Comparison of ENCODE assay signal across 8 mouse cellular contexts in genomic region chr2:129129412-129129929, GRCm38 (mm10). TPM values are rescaled to one million over a fixed set of nuclear protein-coding genes. Genes with fewer than 3 reads are reported as not detected.
A peak's percentile ranks its signal among the peaks of the same experiment; 100 is the strongest.
DNase-seq lines count a peak whose midpoint lies in the region; ATAC-seq and TF ChIP-seq lines count a peak whose summit lies in the region.

Gene Chchd5 (plus strand): TSS chr2:129129700.

- peak; percentile 74; the same call in 1 of the 2 replicates for TF ChIP-seq POLR2A in bone marrow, adult 2 months (IDR thresholded peaks at IDR 0.05; ENCODE audit: borderline replicate concordance, control insufficient read depth, low read depth, low read length)
- peak; percentile 15; the same call in 1 of the 2 replicates for TF ChIP-seq POLR2A in limb, embryonic 14.5 days (IDR thresholded peaks at IDR 0.05; ENCODE audit: borderline replicate concordance, extremely low read depth, insufficient read depth, insufficient read length)

- H3K36me3 ChIP-seq in embryonic facial prominence, embryonic 15.5 days = peaks cover 47% of the 10 kb centered on the region
- H3K36me3 ChIP-seq in limb, embryonic 14.5 days (ENCODE audit: control insufficient read depth, insufficient read depth, low read length) = peaks cover 53% of the 10 kb centered on the region
- peaks cover 29% of the 10 kb centered on the region for H3K36me3 ChIP-seq in midbrain, postnatal 0 days (ENCODE audit: insufficient read depth, low read length)

- H3K9me3 ChIP-seq in embryonic facial prominence, embryonic 15.5 days (replicated peaks) = 0 out of 2 replicates have a peak, but pooled peaks cover 6% of the 10 kb centered on the region
- 0 out of 2 replicates have a peak, but pooled peaks cover 8% of the 10 kb centered on the region for H3K9me3 ChIP-seq in limb, embryonic 14.5 days (ENCODE audit: control insufficient read depth, low read length)
- H3K9me3 ChIP-seq in midbrain, postnatal 0 days (ENCODE audit: low read length) = peaks cover 5% of the 10 kb centered on the region; the same call in 1 of the 2 replicates

- WGBS in bone marrow, adult 2 months = under 1% methylated on average over 35 of the region's 35 CpGs
- 0% methylated on average over 35 of the region's 35 CpGs for WGBS in embryonic facial prominence, embryonic 15.5 days
- 0% methylated on average over 35 of the region's 35 CpGs for WGBS in limb, embryonic 14.5 days
- 1% methylated on average over 35 of the region's 35 CpGs for WGBS in midbrain, postnatal 0 days

- peak within 1 kb of the TSS; percentile 77 for H3K9ac ChIP-seq in embryonic facial prominence, embryonic 15.5 days
- peak within 1 kb of the TSS; percentile 81 for H3K9ac ChIP-seq in limb, embryonic 14.5 days (ENCODE audit: low read depth, low read length, severe bottlenecking)
- H3K9ac ChIP-seq in midbrain, postnatal 0 days (replicated peaks; ENCODE audit: low read length, poor library complexity, severe bottlenecking) = peak within 1 kb of the TSS; percentile 76

- peak; percentile 100 for ATAC-seq in embryonic facial prominence, embryonic 15.5 days (ENCODE audit: insufficient number of reproducible peaks, low FRiP score, low TSS enrichment, low read depth)
- peak; percentile 100 for ATAC-seq in limb, embryonic 14.5 days (ENCODE audit: low FRiP score, low read depth)
- ATAC-seq in midbrain, postnatal 0 days (ENCODE audit: low FRiP score) = peak; percentile 100

- peak within 1 kb of the TSS; percentile 86 for H3K27ac ChIP-seq in bone marrow, adult 2 months (ENCODE audit: control insufficient read depth, insufficient read depth, low read depth, low read length, poor library complexity)
- H3K27ac ChIP-seq in embryonic facial prominence, embryonic 15.5 days (replicated peaks) = peak within 1 kb of the TSS; percentile 96
- peak within 1 kb of the TSS; percentile 86 for H3K27ac ChIP-seq in limb, embryonic 14.5 days (replicated peaks; ENCODE audit: low read depth, low read length)
- peak within 1 kb of the TSS; percentile 79 for H3K27ac ChIP-seq in midbrain, postnatal 0 days (ENCODE audit: low read depth, low read length)

- no peak for TF ChIP-seq CTCF in bone marrow, adult 2 months (IDR thresholded peaks at IDR 0.05; ENCODE audit: control insufficient read depth, insufficient read depth, low read length)
- no peak for TF ChIP-seq CTCF in midbrain, postnatal 0 days (IDR thresholded peaks at IDR 0.05)

- peaks cover 6% of the 10 kb centered on the region; the same call in 1 of the 2 replicates for H3K4me1 ChIP-seq in bone marrow, adult 2 months (ENCODE audit: control insufficient read depth, insufficient read depth, low read length)
- H3K4me1 ChIP-seq in embryonic facial prominence, embryonic 15.5 days = peaks cover 16% of the 10 kb centered on the region
- peaks cover 7% of the 10 kb centered on the region for H3K4me1 ChIP-seq in limb, embryonic 14.5 days (ENCODE audit: control insufficient read depth, insufficient read depth, low read length)
- H3K4me1 ChIP-seq in midbrain, postnatal 0 days (ENCODE audit: insufficient read depth, low read length) = peaks cover 8% of the 10 kb centered on the region; the same call in 1 of the 2 replicates

- peak within 1 kb of the TSS; percentile 76 for H3K4me3 ChIP-seq in bone marrow, adult 2 months (replicated peaks; ENCODE audit: control insufficient read depth, low read depth, low read length)
- peak within 1 kb of the TSS; percentile 76 for H3K4me3 ChIP-seq in embryonic facial prominence, embryonic 15.5 days (replicated peaks)
- peak within 1 kb of the TSS; percentile 72 for H3K4me3 ChIP-seq in limb, embryonic 14.5 days (replicated peaks; ENCODE audit: low read length)
- H3K4me3 ChIP-seq in midbrain, postnatal 0 days (ENCODE audit: low read depth, low read length) = peak within 1 kb of the TSS; percentile 49

- H3K4me2 ChIP-seq in embryonic facial prominence, embryonic 15.5 days (replicated peaks) = peak within 1 kb of the TSS; percentile 79
- H3K4me2 ChIP-seq in limb, embryonic 14.5 days (replicated peaks; ENCODE audit: low read depth, low read length, severe bottlenecking) = peak within 1 kb of the TSS; percentile 88
- H3K4me2 ChIP-seq in midbrain, postnatal 0 days (ENCODE audit: low read depth, low read length, poor library complexity, severe bottlenecking) = peak within 1 kb of the TSS; percentile 82

- H3K27me3 ChIP-seq in embryonic facial prominence, embryonic 15.5 days = no peaks in the 10 kb centered on the region
- no peaks in the 10 kb centered on the region for H3K27me3 ChIP-seq in limb, embryonic 14.5 days (ENCODE audit: control insufficient read depth, insufficient read depth, low read length)
- no peaks in the 10 kb centered on the region for H3K27me3 ChIP-seq in midbrain, postnatal 0 days (ENCODE audit: insufficient read depth, low read length)

- DNase-seq in 416B (ENCODE audit: low read depth) = peak; percentile 99
- peak; percentile 95 for DNase-seq in heart, adult 8-10 months (ENCODE audit: low spot score)
- DNase-seq in kidney, adult 9 months = peak; percentile 98
- peak; percentile 99 for DNase-seq in limb, embryonic 14.5 days (ENCODE audit: low spot score)
- DNase-seq in midbrain, postnatal 0 days (ENCODE audit: low spot score) = peak; percentile 99
- peak; percentile 62 to 72 for DNase-seq in spleen, postnatal 14 days (ENCODE audit: low spot score in 2 of 2)

RNA-seq across cellular contexts. Expression of gene Chchd5, which starts in this region (rescaled TPM):
- 11.7 and 19.9 TPM in 2 replicates for polyA plus RNA-seq in bone marrow, adult 2 months (2011; ENCODE audit: insufficient read depth, insufficient read length, low replicate concordance, missing spikeins)
- polyA plus RNA-seq in embryonic facial prominence, embryonic 15.5 days (2015; fragmentation: Nextera tagmentation; extraction: Ambion mirVana) = 25.2 and 26.8 TPM in 2 replicates
- total RNA-seq in heart, adult 8-10 months (2022) = 10 to 100 TPM; 10.4 to 15.9 (median 11.9) TPM
- polyA plus RNA-seq in limb, embryonic 14.5 days (2012; rRNA removed) = 32.7 and 33.3 TPM in 2 replicates
- polyA plus RNA-seq in limb, embryonic 14.5 days (2014; fragmentation: Nextera tagmentation; extraction: Ambion mirVana) = 32.3 and 34.8 TPM in 2 replicates
- total RNA-seq in midbrain, postnatal 0 days (2014; rRNA removed) = 12.2 and 23.6 TPM in 2 replicates
- 14.1 and 14.5 TPM in 2 replicates for polyA plus RNA-seq in midbrain, postnatal 0 days (2015; fragmentation: Nextera tagmentation; extraction: Ambion mirVana)

Comparison
In these comparisons a context has a peak if more than half of its experiments do, and no peak if none do; other contexts are left out.
1. Peak in every context shown above with its lines: DNase-seq, ATAC-seq, H3K4me3 ChIP-seq and H3K27ac ChIP-seq.